Mouse (Mus musculus): Measurements from ENCODE around the gene Emg1.

GRCm38 (mm10) chr6:124661995-124662394 lies 50.0 kb downstream of the Emg1 start:
- TF ChIP-seq CHD2 (IDR thresholded peaks at IDR 0.05; ENCODE audit: low read depth, low read length) (no peak), MAFK (IDR thresholded peaks at IDR 0.05; ENCODE audit: insufficient read depth, low read depth, low read length) (no peak), ZNF384 (IDR thresholded peaks at IDR 0.05; ENCODE audit: low read depth, low read length) (no peak), HCFC1 (IDR thresholded peaks at IDR 0.05; ENCODE audit: borderline replicate concordance, insufficient read depth, low read length) (no peak), ZC3H11A (IDR thresholded peaks at IDR 0.05; ENCODE audit: borderline replicate concordance, low read depth, low read length) (no peak)

All from ES-E14 (cell line).